In genomic region chr13:55640480-55640879, GRCm38 (mm10) we compare ENCODE assay signal across 8 mouse cellular contexts. TPM values are rescaled to one million over a fixed set of nuclear protein-coding genes. Genes with fewer than 3 reads are reported as not detected.
DNase-seq lines count a peak whose midpoint lies in the region; ATAC-seq lines count a peak whose summit lies in the region.

No protein-coding gene starts in this region.

- DNase-seq in adipocyte (ENCODE audit: low spot score) = peak; percentile 81
- DNase-seq in cerebellum, postnatal 25 days = peak; percentile 81 to 86
- peak; percentile 72 to 80 for DNase-seq in frontal cortex, postnatal 36 days (ENCODE audit: low spot score in 2 of 2)
- peak; percentile 91 for DNase-seq in induced T-regulatory cell, adult 2 months (ENCODE audit: low read depth)
- peak; percentile 27 to 76 for DNase-seq in left cerebral cortex, adult 8-10 months (ENCODE audit: low spot score in 2 of 2)
- peak; percentile 58 to 67 for DNase-seq in right cerebral cortex, postnatal 36 days (ENCODE audit: low spot score in 2 of 2)
- DNase-seq in urinary bladder, postnatal 36 days (ENCODE audit: low spot score in 2 of 2) = peak; percentile 61 to 75

- peak; percentile 61 for ATAC-seq in megakaryocyte-erythroid progenitor cell, adult 5-6 weeks (replicated peaks; ENCODE audit: low FRiP score, low TSS enrichment, poor library complexity, severe bottlenecking)

RNA-seq across cellular contexts. Expression of gene Ddx46, which starts 5.7 kb away (rescaled TPM):
- 10 to 100 TPM; 39.6 to 48.5 (median 45.3) TPM for total RNA-seq in left cerebral cortex, adult 8-10 months (2022)
- 87.1 and 100 TPM in 2 replicates for total RNA-seq in megakaryocyte-erythroid progenitor cell, adult 5-6 weeks (2014; fragmentation: Nextera tagmentation)
- 131 and 141 TPM in 2 replicates for total RNA-seq in megakaryocyte-erythroid progenitor cell, adult 5-6 weeks (2017)

RNA-seq across cellular contexts. Expression of gene Caml, which starts 17.7 kb away (rescaled TPM):
- total RNA-seq in left cerebral cortex, adult 8-10 months (2022) = 10 to 100 TPM; 37.7 to 49.5 (median 43.4) TPM
- total RNA-seq in megakaryocyte-erythroid progenitor cell, adult 5-6 weeks (2014; fragmentation: Nextera tagmentation) = 60.6 and 73.2 TPM in 2 replicates
- 57.7 and 60.8 TPM in 2 replicates for total RNA-seq in megakaryocyte-erythroid progenitor cell, adult 5-6 weeks (2017)

RNA-seq across cellular contexts. Expression of gene B4galt7, which starts 40.8 kb away (rescaled TPM):
- total RNA-seq in left cerebral cortex, adult 8-10 months (2022) = 10 to 100 TPM; 24.5 to 26.2 (median 25.5) TPM
- 8.2 and 9.4 TPM in 2 replicates for total RNA-seq in megakaryocyte-erythroid progenitor cell, adult 5-6 weeks (2014; fragmentation: Nextera tagmentation)
- 9.8 and 16.3 TPM in 2 replicates for total RNA-seq in megakaryocyte-erythroid progenitor cell, adult 5-6 weeks (2017)

RNA-seq across cellular contexts. Expression of gene B230219D22Rik, which starts 52.4 kb away (rescaled TPM):
- total RNA-seq in left cerebral cortex, adult 8-10 months (2022) = 10 to 100 TPM; 65.8 to 72.3 (median 68.7) TPM
- total RNA-seq in megakaryocyte-erythroid progenitor cell, adult 5-6 weeks (2014; fragmentation: Nextera tagmentation) = 37.2 and 38.5 TPM in 2 replicates
- 25.8 and 36.3 TPM in 2 replicates for total RNA-seq in megakaryocyte-erythroid progenitor cell, adult 5-6 weeks (2017)

Comparison
In these comparisons a context has a peak if more than half of its experiments do, and no peak if none do; other contexts are left out.
1. Peak in every context shown above with its lines: DNase-seq and ATAC-seq.